Mouse (Mus musculus) R1 (cell line): ENCODE data around the gene Asah2.
"Not testable (repeated sequence)": the region's sequence is repeated elsewhere in the genome, so short reads cannot be mapped to it uniquely, and the experiment has no call there.

ENCODE experiments used
- DNase-seq: peaks from one replicate; pipeline ENCODE4 v3.0.0-alpha.2; 2018; ENCODE audit warnings: low read depth, low spot score

The Asah2 gene

GRCm38 (mm10) chr19:32107771-32108306, at the start of gene Asah2:
Gene Asah2 (minus strand): TSS chr19:32108211.
- DNase-seq, result peak; percentile 66

- DNase-seq, result no peak
Measured at GRCm38 (mm10) chr19:32157045-32157444, 49.0 kb upstream of the Asah2 start.

- peak; percentile 56 for DNase-seq
Measured at GRCm38 (mm10) chr19:32152529-32152928, 44.5 kb upstream of the Asah2 start.

GRCm38 (mm10) chr19:32148710-32149109, 40.7 kb upstream of the Asah2 start:
- no peak for DNase-seq

- DNase-seq, result peak; percentile 77
Measured at GRCm38 (mm10) chr19:32142383-32142782, 34.4 kb upstream of the Asah2 start.

- DNase-seq, result no peak
Measured at GRCm38 (mm10) chr19:32138361-32139088, 30.5 kb upstream of the Asah2 start.

GRCm38 (mm10) chr19:32137904-32138303, 29.9 kb upstream of the Asah2 start:
- no peak for DNase-seq

- DNase-seq, result peak; percentile 60
Measured at GRCm38 (mm10) chr19:32136888-32137625, 29.0 kb upstream of the Asah2 start.

GRCm38 (mm10) chr19:32131707-32132488, 23.9 kb upstream of the Asah2 start:
- not testable (repeated sequence) for DNase-seq

- no peak for DNase-seq
Measured at GRCm38 (mm10) chr19:32129281-32129680, 21.3 kb upstream of the Asah2 start.

GRCm38 (mm10) chr19:32127180-32127850, 19.3 kb upstream of the Asah2 start:
- peak; percentile 64 for DNase-seq

GRCm38 (mm10) chr19:32124155-32124554, 16.1 kb upstream of the Asah2 start:
- DNase-seq, result no peak

- DNase-seq, result no peak
Measured at GRCm38 (mm10) chr19:32123196-32123595, 15.2 kb upstream of the Asah2 start.

GRCm38 (mm10) chr19:32120798-32121197, 12.8 kb upstream of the Asah2 start:
- no peak for DNase-seq

GRCm38 (mm10) chr19:32119666-32120065, 11.7 kb upstream of the Asah2 start:
- no peak for DNase-seq

- no peak for DNase-seq
Measured at GRCm38 (mm10) chr19:32118496-32118895, 10.5 kb upstream of the Asah2 start.

GRCm38 (mm10) chr19:32117484-32118018, 9.5 kb upstream of the Asah2 start:
- DNase-seq, result no peak

- no peak for DNase-seq
Measured at GRCm38 (mm10) chr19:32111866-32112790, 4.1 kb upstream of the Asah2 start.

- DNase-seq, result no peak
Measured at GRCm38 (mm10) chr19:32106750-32107149, 1.3 kb downstream of the Asah2 start.

- DNase-seq, result no peak
Measured at GRCm38 (mm10) chr19:32104217-32104616, 3.8 kb downstream of the Asah2 start.
